Mouse (Mus musculus) liver, embryonic 11.5 days (tissue): ENCODE results near the gene Ptcd2. TPM values are rescaled to one million over a fixed set of nuclear protein-coding genes. Genes with fewer than 3 reads are reported as not detected.

Experiments used
- ATAC-seq: fragments of 200-750 bp; cut with Nextera tagmentation; replicated peaks from 2 replicates; pipeline ENCODE4 v1.8.0; 2017; ENCODE audit warnings: moderate number of reproducible peaks, mild to moderate bottlenecking, moderate TSS enrichment, moderate library complexity; ENCODE audit not compliant: low FRiP score
- DNase-seq: peaks from one replicate; pipeline ENCODE4 v3.0.0-alpha.2; 2017; ENCODE audit warnings: low spot score
- H3K27ac ChIP-seq: fragments of 300-500 bp; sonication (generic); 2 replicates; pipeline ENCODE4 v1.5.1; 2014; ENCODE audit warnings: mild to moderate bottlenecking, low read depth, low read length, control low read depth
- H3K27me3 ChIP-seq: fragments of 300-500 bp; sonication (generic); replicated peaks from 2 replicates; pipeline ENCODE4 v1.6.1; 2014; ENCODE audit warnings: low read length, mixed read lengths; ENCODE audit not compliant: control insufficient read depth, insufficient read depth
- H3K36me3 ChIP-seq: fragments of 300-500 bp; sonication (generic); 2 replicates; pipeline ENCODE4 v1.6.1; 2014; ENCODE audit warnings: mild to moderate bottlenecking, low read length, moderate library complexity, mixed read lengths; ENCODE audit not compliant: control insufficient read depth, insufficient read depth
- H3K4me1 ChIP-seq: fragments of 300-500 bp; sonication (generic); replicated peaks from 2 replicates; pipeline ENCODE4 v1.6.1; 2014; ENCODE audit warnings: low read length, mixed read lengths; ENCODE audit not compliant: control insufficient read depth, insufficient read depth
- H3K4me2 ChIP-seq: fragments of 300-500 bp; sonication (generic); 2 replicates; pipeline ENCODE4 v1.6.1; 2014; ENCODE audit warnings: mild to moderate bottlenecking, control low read depth, moderate library complexity
- H3K4me3 ChIP-seq: fragments of 300-500 bp; sonication (generic); 2 replicates; pipeline ENCODE4 v1.5.1; 2014; ENCODE audit warnings: low read depth, low read length, control low read depth
- H3K9ac ChIP-seq: fragments of 300-500 bp; sonication (generic); 2 replicates; pipeline ENCODE4 v1.6.1; 2014; ENCODE audit warnings: low read depth, low read length, control low read depth
- H3K9me3 ChIP-seq: fragments of 300-500 bp; sonication (generic); 2 replicates; pipeline ENCODE4 v1.6.1; 2016; ENCODE audit warnings: low read length, inconsistent platforms, mixed read lengths; ENCODE audit not compliant: control insufficient read depth
- WGBS: fragments of 180-500 bp; shearing (Covaris S2); extraction: QIAGEN DNeasy Blood & Tissue Kit; methylation state at CpG from one replicate; pipeline ENCODE4 v1.1.7; 2014; 5-methylcytosine and 5-hydroxymethylcytosine counted together
- polyA plus RNA-seq: library from polyadenylated mRNA; unstranded; fragments of >200 nt; fragmentation: Nextera tagmentation; extraction: Ambion mirVana; gene quantifications from 2 replicates; pipeline ENCODE4 v1.2.1, GENCODE M21; 2014

Gene Ptcd2
- polyA plus RNA-seq, 1 experiment from 2014 or later: 73.1 TPM

- Histone ChIP-seq H3K9me3 (no peaks in the 10 kb centered on the region), H3K27ac (no peak overlapping the region), H3K4me2 (no peak overlapping the region), H3K36me3 (no peaks in the 10 kb centered on the region), H3K4me3 (no peak overlapping the region), H3K4me1 (no peaks in the 10 kb centered on the region), H3K27me3 (no peaks in the 10 kb centered on the region), H3K9ac (no peak overlapping the region)
- DNase-seq: no peak
- ATAC-seq: no peak
- 68% methylated on average over 11 of the region's 11 CpGs for WGBS
Observed at GRCm38 (mm10) chr13:99304365-99304764, 40.1 kb downstream of the Ptcd2 start.

- no peaks in the 10 kb centered on the region for H3K9me3 ChIP-seq
- H3K9ac ChIP-seq: no peak overlapping the region
- no peak overlapping the region for H3K27ac ChIP-seq
- no peak overlapping the region for H3K4me3 ChIP-seq
- no peaks in the 10 kb centered on the region for H3K4me1 ChIP-seq
- WGBS: 76% methylated on average over 5 of the region's 5 CpGs
- no peak overlapping the region for H3K4me2 ChIP-seq
- no peaks in the 10 kb centered on the region for H3K27me3 ChIP-seq
- DNase-seq (no peak), ATAC-seq (no peak)
- H3K36me3 ChIP-seq: no peaks in the 10 kb centered on the region
Observed at GRCm38 (mm10) chr13:99303846-99304245, 40.7 kb downstream of the Ptcd2 start.

GRCm38 (mm10) chr13:99299921-99300320, 44.6 kb downstream of the Ptcd2 start:
- DNase-seq (no peak), ATAC-seq (no peak)
- no peak overlapping the region for H3K4me3 ChIP-seq
- H3K4me1 ChIP-seq: no peaks in the 10 kb centered on the region
- no peak overlapping the region for H3K9ac ChIP-seq
- no peak overlapping the region for H3K4me2 ChIP-seq
- WGBS: 80% methylated on average over 5 of the region's 5 CpGs
- no peaks in the 10 kb centered on the region for H3K9me3 ChIP-seq
- H3K36me3 ChIP-seq: no peaks in the 10 kb centered on the region
- no peaks in the 10 kb centered on the region for H3K27me3 ChIP-seq
- H3K27ac ChIP-seq: no peak overlapping the region

GRCm38 (mm10) chr13:99294176-99294575, 50.3 kb downstream of the Ptcd2 start:
- H3K27ac ChIP-seq: no peak overlapping the region
- WGBS: 90% methylated on average over 13 of the region's 13 CpGs
- H3K4me2 ChIP-seq: no peak overlapping the region
- H3K9me3 ChIP-seq: no peaks in the 10 kb centered on the region
- no peaks in the 10 kb centered on the region for H3K27me3 ChIP-seq
- ATAC-seq (no peak), DNase-seq (no peak)
- H3K4me1 ChIP-seq: no peaks in the 10 kb centered on the region
- no peak overlapping the region for H3K4me3 ChIP-seq
- H3K36me3 ChIP-seq: no peaks in the 10 kb centered on the region
- H3K9ac ChIP-seq: no peak overlapping the region

GRCm38 (mm10) chr13:99290766-99291165, 53.7 kb downstream of the Ptcd2 start:
- WGBS: 80% methylated on average over 8 of the region's 8 CpGs
- no peak overlapping the region for H3K9ac ChIP-seq
- H3K27ac ChIP-seq: no peak overlapping the region
- H3K4me1 ChIP-seq: no peaks in the 10 kb centered on the region
- no peaks in the 10 kb centered on the region for H3K36me3 ChIP-seq
- ATAC-seq (no peak), DNase-seq (no peak)
- H3K27me3 ChIP-seq: no peaks in the 10 kb centered on the region
- no peaks in the 10 kb centered on the region for H3K9me3 ChIP-seq
- H3K4me3 ChIP-seq: no peak overlapping the region
- H3K4me2 ChIP-seq: no peak overlapping the region

GRCm38 (mm10) chr13:99287786-99288185, 56.7 kb downstream of the Ptcd2 start:
- no peak for ATAC-seq
- no peak for DNase-seq
- no peaks in the 10 kb centered on the region for H3K4me1 ChIP-seq
- WGBS: 63% methylated on average over 9 of the region's 9 CpGs
- no peak overlapping the region for H3K4me3 ChIP-seq
- no peak overlapping the region for H3K27ac ChIP-seq
- no peaks in the 10 kb centered on the region for H3K9me3 ChIP-seq
- no peaks in the 10 kb centered on the region for H3K27me3 ChIP-seq
- no peak overlapping the region for H3K9ac ChIP-seq
- H3K36me3 ChIP-seq: no peaks in the 10 kb centered on the region
- H3K4me2 ChIP-seq: no peak overlapping the region

GRCm38 (mm10) chr13:99287207-99287606, 57.3 kb downstream of the Ptcd2 start:
- DNase-seq: no peak
- Histone ChIP-seq H3K27me3 (no peaks in the 10 kb centered on the region), H3K36me3 (no peaks in the 10 kb centered on the region), H3K4me2 (no peak overlapping the region), H3K9ac (no peak overlapping the region), H3K4me3 (no peak overlapping the region), H3K27ac (no peak overlapping the region), H3K4me1 (no peaks in the 10 kb centered on the region), H3K9me3 (no peaks in the 10 kb centered on the region)
- no peak for ATAC-seq
- 71% methylated on average over 4 of the region's 4 CpGs for WGBS

GRCm38 (mm10) chr13:99285241-99285640, 59.3 kb downstream of the Ptcd2 start:
- 74% methylated on average over 2 of the region's 2 CpGs for WGBS
- Histone ChIP-seq H3K9ac (no peak overlapping the region), H3K4me2 (no peak overlapping the region), H3K4me3 (no peak overlapping the region), H3K9me3 (no peaks in the 10 kb centered on the region), H3K4me1 (no peaks in the 10 kb centered on the region), H3K27ac (no peak overlapping the region), H3K36me3 (no peaks in the 10 kb centered on the region), H3K27me3 (no peaks in the 10 kb centered on the region)
- ATAC-seq: no peak
- no peak for DNase-seq

GRCm38 (mm10) chr13:99284400-99285160, 59.9 kb downstream of the Ptcd2 start:
- Histone ChIP-seq H3K36me3 (no peaks in the 10 kb centered on the region), H3K4me2 (no peak overlapping the region), H3K4me3 (no peak overlapping the region), H3K27me3 (no peaks in the 10 kb centered on the region), H3K9me3 (no peaks in the 10 kb centered on the region), H3K27ac (no peak overlapping the region), H3K9ac (no peak overlapping the region), H3K4me1 (no peaks in the 10 kb centered on the region)
- ATAC-seq (no peak), DNase-seq (no peak)
- 88% methylated on average over 21 of the region's 21 CpGs for WGBS
